Mouse (Mus musculus): ENCODE data around the gene Kctd12. TPM values are rescaled to one million over a fixed set of nuclear protein-coding genes. Genes with fewer than 3 reads are reported as not detected.

Gene Kctd12
- polyA plus RNA-seq, 1 experiment from 2014 or later = 10.5 TPM

DNA sequence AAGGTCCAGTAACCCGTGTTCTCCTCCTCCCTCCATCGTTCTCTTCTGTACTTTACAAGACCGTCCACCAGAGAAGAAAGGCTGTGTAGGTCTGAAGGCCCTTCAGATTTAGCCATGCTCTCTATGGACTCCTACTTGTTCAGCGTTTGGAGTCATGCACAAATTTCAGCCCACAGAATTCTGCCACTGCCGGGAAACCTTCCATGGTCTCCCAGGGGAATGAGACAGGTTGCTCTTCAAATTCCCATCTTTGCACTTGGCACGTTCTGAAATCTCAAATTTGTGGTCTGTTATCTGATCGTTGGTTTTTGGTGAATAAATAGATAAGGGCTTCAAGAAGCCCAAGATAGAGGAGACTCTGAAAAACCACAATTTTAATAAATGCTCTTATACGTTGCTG is 1.2 kb upstream of the Kctd12 start:
- WGBS = 73% methylated on average over 8 of the region's 8 CpGs
- Histone ChIP-seq H3K9ac (no peak overlapping the region), H3K4me2 (peak overlapping the region; percentile 89), H3K4me3 (0 out of 2 replicates have a peak overlapping the region, but pooled peaks have one; percentile 83), H3K36me3 (no peaks in the 10 kb centered on the region), H3K4me1 (replicated peaks) (peaks cover 25% of the 10 kb centered on the region), H3K9me3 (no peaks in the 10 kb centered on the region), H3K27ac (replicated peaks) (no peak overlapping the region), H3K27me3 (0 out of 2 replicates have a peak, but pooled peaks cover 3% of the 10 kb centered on the region)
- no peak for ATAC-seq (ENCODE audit: low FRiP score, low read depth)

DNA sequence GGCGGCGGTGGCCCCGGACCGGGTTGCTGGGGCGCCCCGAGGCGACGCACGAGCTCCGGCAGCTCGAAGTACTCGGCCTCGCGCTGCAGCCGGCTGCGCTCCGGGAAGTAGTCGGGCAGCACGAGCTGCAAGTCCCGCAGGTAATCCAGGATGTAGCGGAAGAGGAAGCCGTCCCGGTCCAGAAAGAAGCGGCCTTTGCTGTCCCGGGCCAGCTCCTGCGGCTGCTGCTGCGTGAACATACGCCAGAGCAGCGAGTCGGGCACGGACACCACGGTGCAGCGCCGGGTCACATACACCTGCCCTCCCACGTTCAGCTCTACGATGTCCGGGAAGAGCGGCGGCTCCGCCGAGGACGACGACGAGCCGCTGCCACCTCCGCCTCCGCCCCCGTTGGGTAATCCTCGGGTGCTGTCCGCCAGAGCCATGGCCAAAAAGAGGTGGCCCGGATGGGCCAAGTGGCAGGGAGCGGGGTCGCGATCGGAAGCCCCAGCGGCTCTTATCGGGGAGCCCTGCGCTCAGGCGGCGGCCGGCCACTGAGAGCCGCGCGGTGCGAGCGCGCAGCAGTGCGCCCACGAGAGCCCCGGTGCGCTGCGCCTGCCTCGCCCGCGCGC is 316 bp downstream of the Kctd12 start:
- H3K27me3 ChIP-seq = 0 out of 2 replicates have a peak, but pooled peaks cover 3% of the 10 kb centered on the region
- WGBS = under 1% methylated on average over 60 of the region's 76 CpGs

DNA sequence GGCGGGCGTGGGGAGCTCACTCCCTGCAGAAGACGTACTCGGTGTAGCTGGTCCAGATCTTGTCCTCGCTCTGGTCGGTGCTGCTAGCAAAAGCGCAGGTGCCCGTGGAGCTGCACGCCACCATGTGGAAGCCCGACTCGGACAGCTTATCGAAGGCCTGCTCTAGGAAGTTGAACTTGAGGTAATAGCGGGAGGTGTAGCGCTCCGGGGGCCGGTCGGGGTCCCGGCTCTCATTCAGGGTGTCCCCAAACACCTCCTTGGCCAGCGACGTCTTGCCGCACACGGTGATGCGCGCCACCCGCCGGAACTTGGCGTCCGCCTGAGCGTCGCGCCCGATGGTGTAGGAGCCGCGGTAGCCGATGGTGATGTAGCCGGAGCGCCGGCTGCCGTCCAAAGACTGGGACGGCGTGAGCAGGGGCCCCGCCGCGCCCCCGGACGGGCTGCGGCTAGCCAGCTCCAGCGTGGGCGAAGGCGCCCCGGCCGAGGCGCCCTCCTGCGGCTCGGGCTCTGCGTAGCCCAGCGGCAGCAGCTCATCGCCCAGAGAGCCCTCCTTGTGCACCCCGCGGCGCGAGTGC is 909 bp downstream of the Kctd12 start:
- under 1% methylated on average over 58 of the region's 62 CpGs for WGBS

More for the DNA sequence above, 316 bp downstream of the Kctd12 start:
- Histone ChIP-seq H3K4me1 (replicated peaks) (peaks cover 25% of the 10 kb centered on the region), H3K4me3 (peak overlapping the region; percentile 83), H3K9me3 (no peaks in the 10 kb centered on the region), H3K9ac (peak overlapping the region; percentile 78), H3K36me3 (no peaks in the 10 kb centered on the region), H3K4me2 (peak overlapping the region; percentile 89), H3K27ac (replicated peaks) (peak overlapping the region; percentile 83)
- ATAC-seq (ENCODE audit: low FRiP score, low read depth) = peak; percentile 48

DNA sequence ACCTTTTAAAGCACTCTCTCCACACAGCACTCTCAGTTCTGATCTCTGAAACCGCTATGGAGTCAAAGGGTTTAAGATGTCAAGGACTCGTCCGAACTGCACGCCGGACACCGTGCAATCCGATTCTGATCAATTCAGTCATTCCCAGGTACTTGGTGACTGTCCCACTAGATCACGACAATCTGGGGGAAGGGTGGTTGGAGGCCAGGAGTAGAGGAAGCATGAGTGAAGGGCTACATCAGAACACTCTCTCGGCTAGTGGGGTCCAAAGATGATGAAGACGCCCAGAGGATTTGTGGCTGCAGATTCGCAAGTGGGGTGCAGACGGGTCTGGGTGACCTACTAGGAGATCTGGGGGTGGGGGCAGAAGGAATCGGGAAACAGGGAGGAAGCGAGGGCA is 1.5 kb downstream of the Kctd12 start:
- peak overlapping the region; percentile 89 for H3K4me2 ChIP-seq
- 8% methylated on average over 14 of the region's 14 CpGs for WGBS
- peaks cover 25% of the 10 kb centered on the region for H3K4me1 ChIP-seq (replicated peaks)
- H3K9me3 ChIP-seq = no peaks in the 10 kb centered on the region
- peak overlapping the region; percentile 83 for H3K27ac ChIP-seq (replicated peaks)
- H3K36me3 ChIP-seq = no peaks in the 10 kb centered on the region
- H3K27me3 ChIP-seq = 0 out of 2 replicates have a peak, but pooled peaks cover 3% of the 10 kb centered on the region
- H3K4me3 ChIP-seq = peak overlapping the region; percentile 83
- peak overlapping the region; percentile 78 for H3K9ac ChIP-seq
- no peak for ATAC-seq (ENCODE audit: low FRiP score, low read depth)

More for the DNA sequence above, 909 bp downstream of the Kctd12 start:
- no peaks in the 10 kb centered on the region for H3K9me3 ChIP-seq
- H3K9ac ChIP-seq = peak overlapping the region; percentile 78
- peak; percentile 67 for ATAC-seq (ENCODE audit: low FRiP score, low read depth)
- H3K4me2 ChIP-seq = peak overlapping the region; percentile 89
- no peaks in the 10 kb centered on the region for H3K36me3 ChIP-seq
- peaks cover 25% of the 10 kb centered on the region for H3K4me1 ChIP-seq (replicated peaks)
- peak overlapping the region; percentile 83 for H3K4me3 ChIP-seq
- H3K27ac ChIP-seq (replicated peaks) = peak overlapping the region; percentile 83
- 0 out of 2 replicates have a peak, but pooled peaks cover 3% of the 10 kb centered on the region for H3K27me3 ChIP-seq

DNA sequence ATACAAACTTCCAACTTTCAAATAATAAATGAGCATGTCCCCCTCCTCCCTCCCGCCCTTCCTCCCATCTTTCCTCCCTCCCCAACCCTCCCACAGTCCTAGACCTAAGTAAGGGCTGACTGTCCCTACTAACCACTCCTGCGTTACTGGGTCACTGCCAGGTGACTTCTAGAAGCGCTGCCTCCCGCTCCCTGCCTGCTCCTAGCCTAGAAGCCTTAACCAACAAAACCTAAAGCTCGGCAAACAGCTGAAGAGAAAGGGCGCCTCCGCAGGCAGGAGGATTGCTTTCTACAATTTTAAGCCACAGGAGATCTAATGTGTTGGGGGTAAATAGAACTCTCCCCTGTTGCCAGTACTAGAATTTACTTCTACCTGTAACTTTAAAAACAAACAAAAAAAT is 2.0 kb downstream of the Kctd12 start:
- no peak for ATAC-seq (ENCODE audit: low FRiP score, low read depth)
- H3K9me3 ChIP-seq = no peaks in the 10 kb centered on the region
- 0 out of 2 replicates have a peak, but pooled peaks cover 3% of the 10 kb centered on the region for H3K27me3 ChIP-seq
- peaks cover 25% of the 10 kb centered on the region for H3K4me1 ChIP-seq (replicated peaks)
- no peaks in the 10 kb centered on the region for H3K36me3 ChIP-seq
- peak overlapping the region; percentile 83 for H3K4me3 ChIP-seq
- WGBS = 17% methylated on average over 7 of the region's 7 CpGs
- peak overlapping the region; percentile 89 for H3K4me2 ChIP-seq
- 0 out of 2 replicates have a peak overlapping the region, but pooled peaks have one; percentile 15 for H3K27ac ChIP-seq (replicated peaks)
- peak overlapping the region; percentile 78; the same call in 1 of the 2 replicates for H3K9ac ChIP-seq

DNA sequence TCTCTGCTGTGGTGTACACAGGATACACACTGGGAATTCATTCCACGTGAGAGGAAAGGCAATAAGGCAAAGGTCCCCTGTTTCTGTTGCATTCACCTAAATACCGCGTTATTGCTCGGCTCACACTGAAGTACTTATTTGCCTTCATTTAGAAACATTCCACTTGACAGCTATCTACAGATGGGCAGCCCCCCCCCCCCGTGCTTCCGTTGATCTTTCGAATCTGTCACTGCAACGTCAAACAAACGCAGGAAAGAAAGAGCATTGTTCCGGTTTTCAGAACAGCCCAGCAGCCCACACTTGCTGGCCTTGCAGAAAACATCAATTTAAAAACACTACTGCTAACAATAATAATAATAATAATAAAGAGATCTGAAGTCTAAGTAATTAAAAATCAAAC is 2.6 kb downstream of the Kctd12 start:
- H3K4me2 ChIP-seq = peak overlapping the region; percentile 89
- 0 out of 2 replicates have a peak, but pooled peaks cover 1% of the 10 kb centered on the region for H3K27me3 ChIP-seq
- H3K9me3 ChIP-seq = no peaks in the 10 kb centered on the region
- ATAC-seq (ENCODE audit: low FRiP score, low read depth) = no peak
- peak overlapping the region; percentile 39 for H3K4me3 ChIP-seq
- H3K9ac ChIP-seq = 0 out of 2 replicates have a peak overlapping the region, but pooled peaks have one; percentile 33
- no peak overlapping the region for H3K27ac ChIP-seq (replicated peaks)
- 15% methylated on average over 10 of the region's 10 CpGs for WGBS
- no peaks in the 10 kb centered on the region for H3K36me3 ChIP-seq
- H3K4me1 ChIP-seq (replicated peaks) = peaks cover 25% of the 10 kb centered on the region

DNA sequence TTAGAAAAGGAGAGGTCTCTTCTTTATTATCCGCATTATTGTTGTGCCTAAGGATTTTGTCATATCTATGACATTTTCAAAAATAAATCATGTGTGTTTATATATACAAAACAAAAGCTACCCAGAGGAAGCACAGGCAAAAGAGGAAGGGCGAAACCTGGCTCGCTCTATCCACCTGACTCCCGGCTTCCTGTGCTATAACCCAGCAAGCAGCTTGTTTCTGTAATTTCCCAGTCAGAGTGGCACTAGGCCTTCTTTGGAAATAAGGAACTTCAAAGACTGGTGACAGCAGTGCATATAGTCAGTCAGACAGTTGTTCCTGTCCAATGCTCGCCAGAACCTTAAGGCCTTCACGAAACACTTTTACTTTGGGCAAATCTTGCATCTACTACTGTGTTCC is 6.6 kb downstream of the Kctd12 start:
- Histone ChIP-seq H3K36me3 (no peaks in the 10 kb centered on the region), H3K4me1 (replicated peaks) (peaks cover 10% of the 10 kb centered on the region), H3K27me3 (no peaks in the 10 kb centered on the region), H3K4me2 (no peak overlapping the region), H3K27ac (replicated peaks) (no peak overlapping the region), H3K9ac (no peak overlapping the region), H3K9me3 (no peaks in the 10 kb centered on the region), H3K4me3 (no peak overlapping the region)
- no peak for ATAC-seq (ENCODE audit: low FRiP score, low read depth)
- WGBS = 89% methylated on average over 6 of the region's 6 CpGs

DNA sequence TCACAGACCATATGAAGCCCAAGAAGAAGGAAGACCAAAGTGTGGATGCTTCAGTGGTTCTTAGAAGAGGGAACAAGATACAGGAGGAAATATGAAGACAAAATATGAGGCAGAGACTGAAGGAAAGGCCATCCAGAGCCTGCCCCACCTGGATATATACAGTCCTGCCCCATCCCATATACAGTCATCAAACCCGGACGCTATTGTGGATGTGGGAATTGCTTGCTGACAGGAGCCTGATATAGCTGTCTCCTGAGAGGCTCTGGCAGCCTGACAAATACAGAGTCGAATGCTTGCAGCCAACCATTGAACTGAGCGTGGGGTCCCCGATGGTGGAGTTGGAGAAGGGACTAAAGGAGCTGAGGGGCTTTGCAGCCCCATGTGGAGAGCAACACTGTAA is 13.6 kb downstream of the Kctd12 start:
- ATAC-seq (ENCODE audit: low FRiP score, low read depth) = no peak
- Histone ChIP-seq H3K9me3 (no peaks in the 10 kb centered on the region), H3K4me1 (replicated peaks) (no peaks in the 10 kb centered on the region), H3K4me2 (no peak overlapping the region), H3K36me3 (no peaks in the 10 kb centered on the region), H3K4me3 (no peak overlapping the region), H3K9ac (no peak overlapping the region), H3K27me3 (no peaks in the 10 kb centered on the region), H3K27ac (replicated peaks) (no peak overlapping the region)
- 66% methylated on average over 5 of the region's 5 CpGs for WGBS

DNA sequence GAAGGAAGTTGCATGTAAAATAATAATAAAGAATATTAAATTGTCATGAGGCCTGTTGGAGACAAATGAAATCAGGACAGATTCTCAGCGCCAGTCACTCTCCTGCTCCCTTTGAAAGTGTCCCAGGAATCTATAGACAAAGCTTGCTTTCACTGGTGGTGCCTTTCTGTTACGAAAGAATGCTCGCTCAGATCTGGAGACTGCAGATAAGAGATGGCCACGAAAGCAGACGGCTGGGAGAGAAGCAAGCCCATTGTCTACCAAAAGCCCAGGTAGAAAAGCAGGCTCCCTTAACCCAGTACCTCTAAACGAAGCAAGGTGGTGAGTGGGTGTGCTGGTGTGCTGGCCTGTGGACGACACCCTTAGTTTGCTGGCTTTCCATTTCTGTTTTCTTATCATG is 16.2 kb downstream of the Kctd12 start:
- Histone ChIP-seq H3K9ac (no peak overlapping the region), H3K27ac (replicated peaks) (0 out of 2 replicates have a peak overlapping the region, but pooled peaks have one; percentile 25), H3K4me2 (no peak overlapping the region), H3K36me3 (no peaks in the 10 kb centered on the region), H3K4me3 (no peak overlapping the region), H3K27me3 (no peaks in the 10 kb centered on the region), H3K4me1 (replicated peaks) (no peaks in the 10 kb centered on the region), H3K9me3 (no peaks in the 10 kb centered on the region)
- 60% methylated on average over 7 of the region's 7 CpGs for WGBS
- ATAC-seq (ENCODE audit: low FRiP score, low read depth) = no peak; the same call in 1 of the 2 replicates

DNA sequence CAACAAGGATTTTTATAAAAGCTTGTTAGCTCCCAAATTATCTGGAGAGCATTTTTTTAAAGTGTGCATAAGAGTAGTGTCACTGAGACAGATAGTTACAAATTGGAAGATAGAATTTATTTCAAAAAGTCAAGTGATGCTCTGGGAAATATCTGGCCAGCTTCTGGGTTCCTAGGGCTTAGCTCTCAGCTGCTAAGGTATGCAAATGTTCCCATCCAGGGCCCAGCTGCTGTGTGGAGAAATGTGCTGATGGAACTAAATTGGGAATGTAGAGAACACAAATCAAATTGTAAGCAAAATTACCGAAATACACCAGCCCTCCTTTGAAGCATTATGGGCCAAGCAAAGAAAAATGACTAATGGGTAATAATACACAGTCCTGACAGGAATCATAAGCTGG is 16.6 kb downstream of the Kctd12 start:
- no peak; the same call in 1 of the 2 replicates for ATAC-seq (ENCODE audit: low FRiP score, low read depth)
- WGBS = 41% methylated on average over 1 of the region's 1 CpGs

DNA sequence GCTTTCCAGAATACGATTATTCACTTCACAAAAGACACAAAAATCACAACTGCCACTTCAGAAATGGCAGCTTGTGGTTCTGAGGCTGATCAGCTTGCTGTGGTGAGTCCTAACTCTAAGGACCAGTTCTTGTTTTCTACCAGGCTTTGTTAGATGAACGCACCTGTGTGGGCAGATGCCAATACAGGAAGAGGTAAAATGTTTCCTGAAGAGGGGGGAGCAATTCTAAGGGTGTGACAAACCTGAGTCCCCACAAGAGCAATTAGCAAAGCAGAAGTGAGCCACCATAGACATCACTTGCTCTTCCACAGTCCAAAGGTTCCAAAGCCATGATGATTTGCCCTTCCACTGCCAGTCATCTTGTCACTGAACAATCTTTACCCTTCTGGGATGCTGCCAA is 20.4 kb downstream of the Kctd12 start:
- Histone ChIP-seq H3K4me2 (no peak overlapping the region), H3K9me3 (no peaks in the 10 kb centered on the region), H3K9ac (no peak overlapping the region), H3K27me3 (no peaks in the 10 kb centered on the region), H3K36me3 (no peaks in the 10 kb centered on the region), H3K4me1 (replicated peaks) (no peaks in the 10 kb centered on the region), H3K4me3 (no peak overlapping the region), H3K27ac (replicated peaks) (no peak overlapping the region)
- no peak for ATAC-seq (ENCODE audit: low FRiP score, low read depth)
- 88% methylated on average over 2 of the region's 2 CpGs for WGBS

More for the DNA sequence above, 16.6 kb downstream of the Kctd12 start:
- Histone ChIP-seq H3K27ac (replicated peaks) (no peak overlapping the region), H3K9ac (no peak overlapping the region), H3K36me3 (no peaks in the 10 kb centered on the region), H3K27me3 (no peaks in the 10 kb centered on the region), H3K4me3 (no peak overlapping the region), H3K4me2 (no peak overlapping the region), H3K9me3 (no peaks in the 10 kb centered on the region), H3K4me1 (replicated peaks) (no peaks in the 10 kb centered on the region)

DNA sequence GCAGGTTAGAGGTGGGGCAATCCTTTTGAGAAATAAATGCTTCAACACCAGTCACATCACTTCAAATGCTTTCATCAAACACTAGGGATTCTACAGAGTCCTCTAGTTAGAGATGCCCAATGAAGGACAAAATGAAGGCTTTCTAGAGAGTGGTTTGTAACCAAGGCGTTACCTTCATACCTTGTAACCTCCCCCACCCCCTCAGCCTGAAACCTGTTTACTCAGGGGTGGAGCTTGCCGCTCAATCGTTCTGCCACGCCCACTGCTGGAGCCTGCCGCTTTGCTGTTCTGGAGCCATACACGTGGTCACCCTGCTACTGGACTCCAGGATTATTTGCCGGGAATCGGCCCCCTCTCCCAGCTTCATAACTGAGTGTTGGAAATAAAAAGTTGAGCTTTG is 28.9 kb downstream of the Kctd12 start:
- no peaks in the 10 kb centered on the region for H3K4me1 ChIP-seq (replicated peaks)
- H3K27ac ChIP-seq (replicated peaks) = no peak overlapping the region
- no peak overlapping the region for H3K4me3 ChIP-seq
- H3K9ac ChIP-seq = no peak overlapping the region
- no peak for ATAC-seq (ENCODE audit: low FRiP score, low read depth)
- no peaks in the 10 kb centered on the region for H3K36me3 ChIP-seq
- 35% methylated on average over 8 of the region's 8 CpGs for WGBS
- no peaks in the 10 kb centered on the region for H3K9me3 ChIP-seq
- H3K4me2 ChIP-seq = no peak overlapping the region
- H3K27me3 ChIP-seq = no peaks in the 10 kb centered on the region

Data from hindbrain, embryonic 15.5 days (tissue).